Mouse (Mus musculus) right cerebral cortex, postnatal 10 days (tissue): ENCODE results near the gene Rtn3.
"Not testable (repeated sequence)": the region's sequence is repeated elsewhere in the genome, so short reads cannot be mapped to it uniquely, and the experiment has no call there.

Source experiments
- DNase-seq, 2 experiments: peaks; one replicate each; pipeline ENCODE4 v3.0.0; 2021; ENCODE audit warnings: low spot score in 2 of 2

Gene Rtn3

GRCm38 (mm10) chr19:7422656-7423027 is 60.4 kb downstream of the Rtn3 start:
- no peak for DNase-seq

DNA sequence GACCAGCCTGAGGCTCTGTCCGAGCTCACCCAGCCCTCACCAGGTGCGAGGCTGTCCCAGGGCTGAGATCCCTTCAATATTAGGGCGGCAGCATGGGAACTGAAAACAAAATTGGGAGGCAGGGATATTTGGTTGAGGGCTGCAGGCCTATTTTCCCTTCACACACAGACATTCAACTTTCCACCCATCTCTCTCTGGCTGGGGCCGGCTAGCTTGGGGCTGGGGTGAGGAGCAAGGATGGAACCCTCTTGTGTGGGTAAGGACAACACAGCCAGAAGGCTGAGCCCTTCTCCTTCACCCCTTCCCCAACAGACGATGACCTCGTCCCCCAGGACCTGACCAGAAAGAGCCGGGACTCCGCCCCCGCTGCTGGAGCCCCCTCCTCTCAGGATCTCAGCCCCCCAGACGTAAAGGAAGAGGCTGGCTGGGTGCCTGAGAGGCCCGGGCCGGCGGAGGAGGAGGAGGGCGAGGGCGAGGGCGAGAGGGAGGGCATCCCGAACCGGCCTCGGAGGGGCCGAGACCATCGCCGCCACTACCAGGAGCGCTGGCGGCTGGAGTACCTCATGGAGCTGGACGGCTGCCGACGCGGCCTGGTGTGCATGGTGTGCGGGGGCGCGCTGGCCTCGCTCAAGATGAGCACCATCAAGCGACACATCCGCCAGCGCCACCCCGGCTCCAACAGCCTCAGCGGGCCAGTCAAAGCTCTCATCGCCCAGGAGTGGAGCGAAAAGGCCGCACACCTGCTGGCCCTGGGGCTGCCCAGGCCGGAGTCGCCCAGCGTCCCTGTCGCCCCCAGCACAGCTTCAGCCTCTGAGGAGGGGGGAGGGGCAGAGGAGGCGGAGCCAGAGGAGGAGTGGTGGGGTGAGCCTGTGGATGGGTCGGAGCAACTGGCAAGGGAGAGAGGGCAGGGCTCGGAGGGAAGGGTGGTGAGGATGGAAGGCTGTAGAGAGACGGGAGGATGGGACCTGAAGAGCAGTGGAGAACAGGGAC is 61.2 kb downstream of the Rtn3 start:
- DNase-seq, result peak; percentile 78 to 82

GRCm38 (mm10) chr19:7420841-7421601 is 62.1 kb downstream of the Rtn3 start:
- no peak for DNase-seq

- DNase-seq, result no peak
Measured at GRCm38 (mm10) chr19:7420108-7420507, 63.0 kb downstream of the Rtn3 start.

- DNase-seq, result no peak
Measured at GRCm38 (mm10) chr19:7419134-7419533, 63.9 kb downstream of the Rtn3 start.

GRCm38 (mm10) chr19:7417911-7418849 is 64.9 kb downstream of the Rtn3 start:
- peak; percentile 82 to 89 for DNase-seq

DNA sequence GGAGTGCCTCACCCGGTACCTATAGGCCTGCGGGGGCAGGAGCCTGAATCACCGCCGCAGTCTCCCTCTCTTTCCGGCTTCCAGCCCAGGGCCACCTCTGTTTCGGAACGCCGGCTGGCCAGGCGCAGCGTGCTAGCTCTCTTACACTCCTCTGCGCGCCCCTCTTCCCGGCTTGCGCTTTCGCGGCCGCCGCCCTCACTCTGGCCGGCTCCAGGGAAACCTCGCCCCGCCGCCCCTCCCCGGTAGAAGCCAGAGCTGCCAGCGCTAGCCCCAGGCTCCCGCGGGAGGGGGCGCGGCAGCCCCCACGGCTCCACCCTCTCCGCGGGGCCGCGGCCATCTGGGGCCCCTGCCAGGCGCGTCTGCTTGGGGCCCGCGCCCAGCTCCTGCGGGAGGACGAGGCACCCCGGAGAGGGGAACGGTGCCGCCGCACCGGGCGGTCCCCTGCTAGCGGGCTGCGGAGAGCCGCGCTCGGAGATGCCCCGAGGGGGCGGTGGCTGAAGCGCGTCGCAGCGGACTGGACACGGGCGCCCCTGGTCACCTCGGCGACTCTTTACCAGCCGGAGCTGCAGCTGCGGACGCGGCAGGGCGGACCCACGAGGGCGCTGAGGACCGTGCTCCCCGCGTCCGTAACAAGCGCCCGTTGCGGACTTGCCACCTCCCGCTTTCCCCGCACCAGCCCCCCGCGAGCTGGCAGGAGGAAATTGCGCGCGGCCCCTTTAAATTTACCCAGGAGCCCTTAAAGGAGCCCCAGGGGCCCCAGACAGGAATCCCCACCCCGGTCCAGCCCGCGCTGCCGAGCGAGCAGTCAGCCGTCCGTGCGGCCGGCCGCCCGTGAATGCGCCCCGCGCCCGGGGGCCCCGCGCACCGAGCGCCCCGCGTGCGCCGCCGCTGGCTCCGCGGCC is 66.0 kb downstream of the Rtn3 start, which contains the start of gene 2700081O15Rik:
2700081O15Rik (plus strand) TSS at position 792 of the 902 bp plus-strand sequence.
- peak; percentile 83 to 88 for DNase-seq

GRCm38 (mm10) chr19:7415916-7416833 is 66.9 kb downstream of the Rtn3 start:
- DNase-seq, result peak in 1 of 2 experiments; percentile 59

- no peak for DNase-seq
Measured at GRCm38 (mm10) chr19:7412361-7412760, 70.7 kb downstream of the Rtn3 start.

DNA sequence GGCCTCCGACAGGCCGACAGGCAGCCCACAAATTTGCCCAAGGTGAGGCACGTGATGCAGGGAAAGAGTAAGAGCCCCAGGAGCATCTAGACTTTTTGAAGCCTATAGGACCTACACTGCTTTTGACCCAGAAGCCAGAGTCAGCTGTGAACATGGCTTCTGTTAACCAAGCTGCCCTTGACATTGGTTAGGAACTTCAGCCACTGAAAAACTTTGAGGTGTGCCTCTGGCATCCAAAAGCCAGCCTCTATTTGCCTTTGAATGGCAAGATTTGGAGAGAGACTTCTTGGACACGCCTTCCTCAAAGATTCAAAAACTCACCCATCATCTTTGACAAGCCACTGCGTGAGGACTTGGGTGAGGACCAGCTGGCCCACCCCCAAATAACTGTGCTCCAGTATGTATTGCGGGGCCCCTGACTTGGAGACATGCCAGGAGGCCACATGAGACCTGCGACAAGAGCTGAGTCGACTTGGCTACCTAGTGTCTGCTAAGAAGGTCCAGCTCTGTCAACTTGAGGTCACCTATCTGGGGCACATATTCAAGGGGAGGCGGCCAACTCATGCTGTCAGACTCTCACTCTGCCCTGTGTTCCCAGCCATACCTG is 78.4 kb downstream of the Rtn3 start:
- DNase-seq, result no peak

- DNase-seq, result no peak
Measured at GRCm38 (mm10) chr19:7400635-7401034, 82.4 kb downstream of the Rtn3 start.

DNA sequence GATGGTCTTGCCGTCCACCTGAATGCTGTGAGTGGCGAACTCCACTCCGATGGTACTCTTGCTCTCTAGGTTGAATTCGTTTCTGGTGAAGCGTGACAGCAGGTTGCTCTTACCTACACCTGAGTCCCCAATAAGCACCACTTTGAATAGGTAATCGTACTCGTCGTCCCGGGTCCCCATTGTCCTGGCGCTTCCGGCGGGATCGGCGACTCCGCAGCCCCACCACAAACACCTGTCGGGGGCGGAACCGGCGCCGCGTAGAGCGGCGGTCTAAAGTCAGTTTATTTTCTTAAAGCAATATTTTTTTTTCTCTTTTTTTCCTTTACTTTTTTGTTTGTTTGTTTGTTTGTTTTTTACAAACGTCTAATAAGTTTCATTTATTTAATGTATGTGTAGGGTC is 84.2 kb downstream of the Rtn3 start:
- not testable (repeated sequence) for DNase-seq

DNA sequence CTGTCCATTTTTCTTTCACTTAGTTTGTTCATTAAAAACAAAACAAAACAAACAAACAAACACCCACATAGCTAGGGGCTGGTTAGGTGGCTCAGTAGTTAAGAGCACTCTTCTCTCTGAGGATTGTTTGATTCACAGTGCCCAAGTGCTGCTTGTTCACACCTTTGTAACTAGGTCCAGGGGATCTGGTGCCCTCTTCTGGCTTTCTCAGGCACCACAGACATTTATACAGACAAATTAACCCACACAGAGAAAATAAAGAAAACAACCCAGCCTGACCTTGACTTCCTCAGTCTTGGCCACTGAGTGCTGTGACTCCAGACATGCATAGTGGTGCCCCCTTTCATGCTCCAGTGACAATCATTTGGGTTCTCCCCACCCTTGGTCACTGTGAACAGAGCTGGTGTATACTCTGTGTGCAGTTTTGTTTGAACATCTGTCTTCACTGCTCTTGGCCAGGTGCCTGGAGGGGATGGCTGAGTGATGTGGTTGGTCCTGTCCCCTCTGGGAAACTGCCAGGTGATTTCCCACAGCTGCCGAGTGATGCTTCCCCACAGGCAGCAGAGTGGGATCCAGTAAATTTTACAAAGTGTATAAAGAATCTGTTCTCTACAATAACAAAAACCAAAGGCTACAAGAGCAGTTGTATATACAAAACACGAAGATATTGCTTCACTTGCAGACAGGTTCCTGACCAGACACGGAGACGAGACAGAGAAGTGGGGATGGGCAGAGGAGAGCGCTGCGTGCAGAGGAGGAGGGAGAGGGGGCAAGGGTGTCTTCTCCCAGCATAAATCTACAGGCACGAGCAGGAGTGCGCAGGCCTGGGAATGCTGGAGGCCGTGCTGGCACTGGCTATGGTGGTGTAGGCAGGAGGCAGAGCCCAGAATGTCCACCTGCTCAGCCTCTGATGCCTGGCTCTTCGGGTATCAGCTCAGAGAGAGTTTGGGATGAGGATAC is 85.9 kb downstream of the Rtn3 start:
- DNase-seq, result peak in 1 of 2 experiments; percentile 39

- no peak for DNase-seq
Measured at GRCm38 (mm10) chr19:7388488-7388887, 94.6 kb downstream of the Rtn3 start.

GRCm38 (mm10) chr19:7386042-7386441 is 97.0 kb downstream of the Rtn3 start:
- no peak for DNase-seq

- DNase-seq, result peak; percentile 98
Measured at GRCm38 (mm10) chr19:7382903-7383865, 99.9 kb downstream of the Rtn3 start, which contains the start of gene Spindoc. TSS of gene Spindoc (minus strand) at chr19:7382994.
